22 mouse cellular contexts compared by ENCODE assay signal in genomic region chr9:66881858-66882257, GRCm38 (mm10). TPM values are rescaled to one million over a fixed set of nuclear protein-coding genes. Genes with fewer than 3 reads are reported as not detected.
DNase-seq lines count a peak whose midpoint lies in the region; ATAC-seq and TF ChIP-seq lines count a peak whose summit lies in the region.
"Had no signal": no experiment of that assay in that cellular context is flagged by ENCODE, and none has a peak within 500 bp of the region (broad histone marks: within the 10 kb centered on the region; RNA-seq: fewer than 3 reads in every experiment).

No protein-coding gene starts in this region.

- no peak overlapping the region for H3K4me3 ChIP-seq in gastrocnemius, adult 2 months
- no peak overlapping the region for H3K4me3 ChIP-seq in testis, adult 2 months (ENCODE audit: control insufficient read depth, low read depth, low read length)
- H3K4me3 ChIP-seq in liver, embryonic 15.5 days (replicated peaks) = no peak overlapping the region
- H3K4me3 ChIP-seq: embryonic facial prominence, embryonic 12.5 days; heart, embryonic 12.5 days; layer of hippocampus, adult 2 months; limb, embryonic 15.5 days had no signal

- TF ChIP-seq CTCF in gastrocnemius, adult 2 months (IDR thresholded peaks at IDR 0.05) = no peak
- TF ChIP-seq CTCF in testis, adult 2 months (IDR thresholded peaks at IDR 0.05; ENCODE audit: control insufficient read depth, insufficient read depth, insufficient replicate concordance, low read depth, low read length) = no peak

- WGBS in liver, embryonic 15.5 days (ENCODE audit: insufficient replicate concordance) = 69% methylated on average over 3 of the region's 3 CpGs

- no peaks in the 10 kb centered on the region for H3K36me3 ChIP-seq in testis, adult 2 months (ENCODE audit: control insufficient read depth, insufficient read depth, low read length)
- H3K36me3 ChIP-seq in liver, embryonic 15.5 days (replicated peaks) = 0 out of 2 replicates have a peak, but pooled peaks cover 4% of the 10 kb centered on the region
- H3K36me3 ChIP-seq: embryonic facial prominence, embryonic 12.5 days; heart, embryonic 12.5 days; limb, embryonic 15.5 days had no signal

- no peaks in the 10 kb centered on the region for H3K9me3 ChIP-seq in liver, embryonic 15.5 days (replicated peaks)
- H3K9me3 ChIP-seq: embryonic facial prominence, embryonic 12.5 days; G1E; heart, embryonic 12.5 days; limb, embryonic 15.5 days had no signal

- peak overlapping the region; percentile 51; the same call in 1 of the 2 replicates for H3K27ac ChIP-seq in gastrocnemius, adult 2 months
- H3K27ac ChIP-seq in testis, adult 2 months (ENCODE audit: control insufficient read depth, insufficient read depth, low read depth, low read length) = peak overlapping the region; percentile 17; the same call in 1 of the 2 replicates
- H3K27ac ChIP-seq in liver, embryonic 15.5 days (replicated peaks) = 0 out of 2 replicates have a peak overlapping the region, but pooled peaks have one; percentile 24
- H3K27ac ChIP-seq: embryonic facial prominence, embryonic 12.5 days; layer of hippocampus, adult 2 months; limb, embryonic 15.5 days had no signal

- no peak for DNase-seq in gastrocnemius, adult 2 months
- DNase-seq in gastrocnemius, postnatal 14 days = no peak
- no peak for DNase-seq in testis, postnatal 10 days (ENCODE audit: low spot score)
- DNase-seq in kidney, adult 9 months = no peak
- DNase-seq in cerebellum, postnatal 36 days = no peak
- no peak for DNase-seq in natural killer cell, adult 2 months (ENCODE audit: low spot score in 2 of 2)
- DNase-seq: cerebellum, adult 9-10 months; heart, postnatal 36 days; kidney, adult 18-20 months; layer of hippocampus, postnatal 36 days; lung, postnatal 10 days; retina, postnatal 1 day had no signal

- TF ChIP-seq POLR2A in testis, adult 2 months (IDR thresholded peaks at IDR 0.05; ENCODE audit: control insufficient read depth, low read depth, low read length) = no peak

- no peaks in the 10 kb centered on the region for H3K4me1 ChIP-seq in testis, adult 2 months (ENCODE audit: control insufficient read depth, insufficient read depth, low read length)
- H3K4me1 ChIP-seq in liver, embryonic 15.5 days (replicated peaks) = peaks cover 51% of the 10 kb centered on the region

- no peak overlapping the region; the same call in 1 of the 2 replicates for H3K4me2 ChIP-seq in liver, embryonic 15.5 days
- H3K4me2 ChIP-seq: embryonic facial prominence, embryonic 12.5 days; heart, embryonic 12.5 days; limb, embryonic 15.5 days; midbrain, embryonic 11.5 days had no signal

- no peak overlapping the region for H3K9ac ChIP-seq in liver, embryonic 15.5 days
- H3K9ac ChIP-seq: embryonic facial prominence, embryonic 12.5 days; heart, embryonic 12.5 days; limb, embryonic 15.5 days had no signal

- ATAC-seq in liver, embryonic 15.5 days (ENCODE audit: insufficient read depth) = no peak
- ATAC-seq: forebrain, embryonic 14.5 days; hindbrain, embryonic 16.5 days had no signal

- no peaks in the 10 kb centered on the region for H3K27me3 ChIP-seq in testis, adult 2 months (ENCODE audit: control insufficient read depth, insufficient read depth, low read length)
- no peaks in the 10 kb centered on the region for H3K27me3 ChIP-seq in liver, embryonic 15.5 days
- H3K27me3 ChIP-seq: embryonic facial prominence, embryonic 12.5 days; heart, embryonic 12.5 days; limb, embryonic 15.5 days had no signal

- intact Hi-C loops in gastrocnemius, adult 2 months (cut with DNase I) = no loop called here
- intact Hi-C loops in gastrocnemius, postnatal 14 days (cut with DNase I; ENCODE audit: low total_unique reads) = no loop called here

RNA-seq across cellular contexts. Expression of gene Rab8b, which starts 37.6 kb away (rescaled TPM):
- total RNA-seq in gastrocnemius, adult 2 months (2021) = 1 to 10 TPM; 5.9 to 9.7 TPM
- 1 to 10 TPM; 9.5 to 9.8 TPM for total RNA-seq in gastrocnemius, postnatal 14 days (2021)
- 8.6 and 10.9 TPM in 2 replicates for polyA plus RNA-seq in testis, adult 2 months (2012; rRNA removed)
- polyA plus RNA-seq in liver, embryonic 15.5 days (2015; fragmentation: Nextera tagmentation; extraction: Ambion mirVana) = 28.9 and 29.2 TPM in 2 replicates

RNA-seq across cellular contexts. Expression of gene Aph1c, which starts 47.3 kb away (rescaled TPM):
- total RNA-seq in gastrocnemius, adult 2 months (2021) = under 1 TPM; 0.31 to 0.51 TPM
- total RNA-seq in gastrocnemius, postnatal 14 days (2021) = 1 to 10 TPM in 1 of 2 experiments, under 1 TPM in 1; 0.92 to 1.2 TPM
- polyA plus RNA-seq in testis, adult 2 months (2012; rRNA removed) = 7.3 and 10.2 TPM in 2 replicates
- 3.4 and 3.5 TPM in 2 replicates for polyA plus RNA-seq in liver, embryonic 15.5 days (2015; fragmentation: Nextera tagmentation; extraction: Ambion mirVana)
- polyA plus RNA-seq: G1E had no signal
